9 mouse cellular contexts compared by ENCODE assay signal in the genomic region with DNA sequence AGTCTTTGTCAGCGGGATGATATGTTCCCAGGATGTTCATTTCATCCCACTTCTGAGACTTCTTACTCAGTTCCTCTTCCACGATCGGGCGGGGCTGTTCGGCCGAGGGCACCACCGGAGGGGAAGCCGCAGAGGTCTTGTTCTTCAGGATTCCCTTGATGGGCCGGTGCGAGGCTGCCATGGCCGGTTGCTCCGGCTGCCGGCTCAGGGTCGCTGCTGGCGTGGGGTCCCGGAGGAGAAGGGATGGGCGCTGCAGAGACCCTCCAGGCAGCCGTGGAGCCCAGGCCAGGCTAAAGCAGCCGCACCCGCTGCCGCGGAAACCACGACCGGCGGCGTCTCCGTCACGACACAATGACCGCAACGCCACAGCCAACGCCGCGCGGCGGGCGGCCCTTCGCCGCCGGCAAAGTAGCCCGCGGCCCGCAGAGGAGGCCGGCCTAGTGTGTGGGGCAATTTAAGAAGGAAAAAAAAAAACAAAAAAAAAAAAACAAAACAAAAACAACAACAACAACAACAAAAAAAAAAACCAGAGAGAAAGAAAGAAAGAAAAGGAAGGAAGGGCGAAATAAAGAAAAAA. TPM values are rescaled to one million over a fixed set of nuclear protein-coding genes. Genes with fewer than 3 reads are reported as not detected.
A peak's percentile ranks its signal among the peaks of the same experiment; 100 is the strongest.
DNase-seq lines count a peak whose midpoint lies in the region; ATAC-seq and TF ChIP-seq lines count a peak whose summit lies in the region.
"Not testable (repeated sequence)": the region's sequence is repeated elsewhere in the genome, so short reads cannot be mapped to it uniquely, and the experiment has no call there.
"Had no signal": no experiment of that assay in that cellular context is flagged by ENCODE, and none has a peak within 500 bp of the region (broad histone marks: within the 10 kb centered on the region; RNA-seq: fewer than 3 reads in every experiment).

No protein-coding gene starts in this region.

- H3K36me3 ChIP-seq in heart, embryonic 13.5 days; intestine, embryonic 14.5 days (ENCODE audit: control insufficient read depth, insufficient read depth, low read length); limb, embryonic 11.5 days (ENCODE audit: control insufficient read depth, insufficient read depth, low read length); lung, embryonic 15.5 days; neural tube, embryonic 12.5 days: not testable (repeated sequence)

- H3K9ac ChIP-seq in heart, embryonic 13.5 days = peak overlapping the region; percentile 76
- H3K9ac ChIP-seq in intestine, embryonic 14.5 days (ENCODE audit: low read length) = 0 out of 2 replicates have a peak overlapping the region, but pooled peaks have one; percentile 25
- H3K9ac ChIP-seq in limb, embryonic 11.5 days (ENCODE audit: low read length) = peak overlapping the region; percentile 53; the same call in 1 of the 2 replicates
- peak overlapping the region; percentile 24; the same call in 1 of the 2 replicates for H3K9ac ChIP-seq in lung, embryonic 15.5 days
- peak overlapping the region; percentile 60 for H3K9ac ChIP-seq in neural tube, embryonic 12.5 days

- not testable (repeated sequence) for ATAC-seq in heart, embryonic 13.5 days (ENCODE audit: extremely low read depth, insufficient number of reproducible peaks, low FRiP score, low TSS enrichment); intestine, embryonic 14.5 days (replicated peaks; ENCODE audit: low FRiP score, low TSS enrichment, low read depth); limb, embryonic 11.5 days (ENCODE audit: insufficient number of reproducible peaks, low FRiP score, low TSS enrichment, low read depth); lung, embryonic 15.5 days (ENCODE audit: borderline replicate concordance, extremely low read depth, low FRiP score, low TSS enrichment); neural tube, embryonic 12.5 days (ENCODE audit: low FRiP score, low read depth)

- H3K27me3 ChIP-seq in heart, embryonic 13.5 days (replicated peaks) = peaks cover 28% of the 10 kb centered on the region
- peaks cover 17% of the 10 kb centered on the region for H3K27me3 ChIP-seq in intestine, embryonic 14.5 days (replicated peaks; ENCODE audit: control insufficient read depth, insufficient read depth, low read length)
- H3K27me3 ChIP-seq in limb, embryonic 11.5 days (ENCODE audit: control insufficient read depth, insufficient read depth, low read length); neural tube, embryonic 12.5 days (replicated peaks): not testable (repeated sequence)
- peaks cover 16% of the 10 kb centered on the region for H3K27me3 ChIP-seq in lung, embryonic 15.5 days

- H3K4me2 ChIP-seq in heart, embryonic 13.5 days = peak overlapping the region; percentile 73
- peak overlapping the region; percentile 65 for H3K4me2 ChIP-seq in intestine, embryonic 14.5 days (ENCODE audit: low read length)
- peak overlapping the region; percentile 58 for H3K4me2 ChIP-seq in limb, embryonic 11.5 days (ENCODE audit: low read depth, severe bottlenecking)
- H3K4me2 ChIP-seq in lung, embryonic 15.5 days = peak overlapping the region; percentile 85
- peak overlapping the region; percentile 63 for H3K4me2 ChIP-seq in neural tube, embryonic 12.5 days (replicated peaks)

- not testable (repeated sequence) for TF ChIP-seq POLR2A in embryonic fibroblast, embryonic 13.5 days (IDR thresholded peaks at IDR 0.05; ENCODE audit: low read depth, low read length)

- peak overlapping the region; percentile 22; the same call in 1 of the 2 replicates for H3K4me3 ChIP-seq in brown adipose tissue, adult 24 weeks (ENCODE audit: insufficient read depth, low read depth, low read length)
- H3K4me3 ChIP-seq in embryonic fibroblast, embryonic 13.5 days (ENCODE audit: insufficient read depth, low read length) = peak overlapping the region; percentile 36; the same call in 1 of the 2 replicates
- peak overlapping the region; percentile 58 for H3K4me3 ChIP-seq in heart, embryonic 13.5 days
- peak overlapping the region; percentile 33 for H3K4me3 ChIP-seq in intestine, embryonic 14.5 days (ENCODE audit: low read depth, low read length)
- H3K4me3 ChIP-seq in limb, embryonic 11.5 days (ENCODE audit: low read depth, low read length) = peak overlapping the region; percentile 32
- peak overlapping the region; percentile 43 for H3K4me3 ChIP-seq in lung, embryonic 15.5 days
- peak overlapping the region; percentile 36 for H3K4me3 ChIP-seq in neural tube, embryonic 12.5 days

- WGBS in heart, embryonic 13.5 days = 1% methylated on average over 44 of the region's 44 CpGs
- 3% methylated on average over 43 of the region's 44 CpGs for WGBS in intestine, embryonic 14.5 days
- 2% methylated on average over 42 of the region's 44 CpGs for WGBS in limb, embryonic 11.5 days
- 1% methylated on average over 43 of the region's 44 CpGs for WGBS in lung, embryonic 15.5 days
- 1% methylated on average over 44 of the region's 44 CpGs for WGBS in neural tube, embryonic 12.5 days

- H3K27ac ChIP-seq in brown adipose tissue, adult 24 weeks (replicated peaks; ENCODE audit: low read depth, low read length); embryonic fibroblast, embryonic 13.5 days (ENCODE audit: insufficient read depth, low read length); heart, embryonic 13.5 days (replicated peaks); intestine, embryonic 14.5 days (ENCODE audit: low read depth); limb, embryonic 11.5 days (replicated peaks; ENCODE audit: low read depth, low read length); lung, embryonic 15.5 days; neural tube, embryonic 12.5 days: not testable (repeated sequence)

- not testable (repeated sequence) for TF ChIP-seq CTCF in embryonic fibroblast, embryonic 13.5 days (IDR thresholded peaks at IDR 0.05; ENCODE audit: borderline replicate concordance, insufficient read depth, low read length)

- H3K9me3 ChIP-seq in heart, embryonic 13.5 days; intestine, embryonic 14.5 days (ENCODE audit: control insufficient read depth, low read length); limb, embryonic 11.5 days (ENCODE audit: control insufficient read depth, low read length); lung, embryonic 15.5 days; neural tube, embryonic 12.5 days: not testable (repeated sequence)

- not testable (repeated sequence) for DNase-seq in intestine, embryonic 14.5 days (ENCODE audit: low spot score); limb, embryonic 11.5 days (ENCODE audit: low spot score)

- H3K4me1 ChIP-seq in brown adipose tissue, adult 24 weeks (ENCODE audit: control insufficient read depth, insufficient read depth, insufficient read length, low read length); embryonic fibroblast, embryonic 13.5 days (ENCODE audit: control insufficient read depth, insufficient read depth, low read length); heart, embryonic 13.5 days; intestine, embryonic 14.5 days (replicated peaks; ENCODE audit: control insufficient read depth, insufficient read depth, low read length); limb, embryonic 11.5 days (ENCODE audit: control insufficient read depth, insufficient read depth, low read length); lung, embryonic 15.5 days; neural tube, embryonic 12.5 days: not testable (repeated sequence)

RNA-seq across cellular contexts. Expression of gene Dkk1, which starts 10.0 kb away (rescaled TPM):
- not detected in 2 replicates for polyA plus RNA-seq in brown adipose tissue, adult 24 weeks (2012; ENCODE audit: insufficient read depth, insufficient read length, missing spikeins)
- 0.33 and 0.35 TPM in 2 replicates for polyA plus RNA-seq in embryonic fibroblast, embryonic 13.5 days (2011; ENCODE audit: insufficient read length, low read depth, missing spikeins)
- polyA plus RNA-seq in heart, embryonic 13.5 days (2015; fragmentation: Nextera tagmentation; extraction: Ambion mirVana) = 0.19 and 0.23 TPM in 2 replicates
- polyA plus RNA-seq in intestine, embryonic 14.5 days (2014; fragmentation: Nextera tagmentation; extraction: Ambion mirVana) = 0.42 and 0.61 TPM in 2 replicates
- 8.4 and 8.8 TPM in 2 replicates for polyA plus RNA-seq in limb, embryonic 11.5 days (2014; fragmentation: Nextera tagmentation; extraction: Ambion mirVana)
- 0.39 and 0.42 TPM in 2 replicates for polyA plus RNA-seq in lung, embryonic 15.5 days (2015; fragmentation: Nextera tagmentation; extraction: Ambion mirVana)
- 1.1 and 1.2 TPM in 2 replicates for polyA plus RNA-seq in neural tube, embryonic 12.5 days (2016; fragmentation: Nextera tagmentation; extraction: Ambion mirVana)
- polyA plus RNA-seq: lung, adult 2 months; spleen, adult 2 months had no signal

Comparison
In these comparisons a context has a peak if more than half of its experiments do, and no peak if none do; other contexts are left out.
1. H3K9ac ChIP-seq: peak in every context shown above with its lines; median percentile 76 in heart, embryonic 13.5 days; 60 in neural tube, embryonic 12.5 days; 53 in limb, embryonic 11.5 days; 25 in intestine, embryonic 14.5 days; 24 in lung, embryonic 15.5 days.